Mouse (Mus musculus) megakaryocyte, embryonic 14.5 days (primary cell): ENCODE measurements around the gene Irs1.

Source experiments
- FLI1 ChIP-seq: IDR thresholded peaks from 2 replicates; pipeline ENCODE4 v1.6.1; 2012; ENCODE audit warnings: low read length, inconsistent platforms, mixed read lengths
- GATA1 ChIP-seq: IDR thresholded peaks from 3 replicates; pipeline ENCODE4 v1.6.1; 2012; ENCODE audit warnings: mixed read lengths, low read length, inconsistent platforms, borderline replicate concordance

DNA sequence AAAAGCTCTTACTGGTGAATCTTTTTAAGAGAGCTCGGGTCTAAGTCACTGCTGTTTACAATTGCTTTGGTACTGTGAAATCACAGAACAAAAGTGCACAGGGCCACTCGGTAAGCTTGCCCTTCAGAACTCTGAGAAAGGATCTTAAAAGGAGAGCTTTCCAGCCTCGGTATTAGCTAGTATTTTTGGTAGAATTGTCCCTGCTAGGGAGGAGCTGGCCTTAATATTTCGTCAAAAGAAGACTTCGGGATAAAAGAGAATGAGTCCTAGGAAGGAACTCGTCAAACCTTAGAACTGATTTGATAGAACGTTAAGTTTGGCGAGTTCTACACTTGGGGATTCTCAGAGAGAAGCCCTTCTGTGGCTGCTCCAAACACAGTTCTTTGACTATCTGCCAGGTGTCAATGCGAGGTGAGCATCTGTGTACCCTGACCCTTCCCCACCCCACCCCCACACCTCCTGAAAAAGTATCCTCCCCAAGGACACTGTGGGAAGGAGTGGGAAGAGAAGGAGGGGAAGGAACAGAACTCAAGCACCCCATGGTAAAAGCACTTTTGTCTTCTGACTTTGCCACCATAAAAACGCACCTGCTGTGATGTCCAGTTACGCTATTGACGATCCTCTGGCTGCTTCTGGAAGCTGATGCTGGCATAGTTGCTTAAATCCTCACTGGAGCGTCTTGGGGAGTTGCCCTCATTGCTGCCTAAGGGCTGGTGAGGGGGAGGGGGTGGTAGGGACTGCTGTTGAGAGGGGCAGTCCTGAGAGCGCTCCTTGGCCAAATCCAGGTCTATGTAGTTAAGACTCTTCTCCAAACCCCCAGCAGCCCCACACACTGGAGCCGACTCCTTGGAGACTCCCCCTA is 4.8 kb downstream of the Irs1 start:
- no peak for TF ChIP-seq GATA1
- no peak for TF ChIP-seq FLI1
